Mouse (Mus musculus) brain, embryonic 14.5 days (tissue): ENCODE measurements around the gene Zranb3.

ENCODE experiments used
- CTCF ChIP-seq: fragments of 200-500 bp; IDR thresholded peaks from 2 replicates; pipeline ENCODE4 v1.5.1; 2012; ENCODE audit warnings: inconsistent platforms, mild to moderate bottlenecking, moderate library complexity, borderline replicate concordance; ENCODE audit not compliant: insufficient read depth, insufficient read length; ENCODE audit errors: extremely low read depth
- POLR2A ChIP-seq: fragments of 200-500 bp; IDR thresholded peaks from 2 replicates; pipeline ENCODE4 v1.6.1; 2012; ENCODE audit warnings: mild to moderate bottlenecking, inconsistent platforms, borderline replicate concordance; ENCODE audit not compliant: poor library complexity, insufficient read depth, insufficient read length, severe bottlenecking; ENCODE audit errors: extremely low read depth

- TF ChIP-seq POLR2A (no peak), CTCF (no peak)
Measured at GRCm38 (mm10) chr1:128046455-128046854, 56.4 kb downstream of the Zranb3 start.
